Mouse (Mus musculus) heart, postnatal 0 days (tissue): Measurements from ENCODE around the gene Myo15b.

Experiments used
- CTCF ChIP-seq: IDR thresholded peaks from 2 replicates; pipeline ENCODE4 v1.5.1; 2016; ENCODE audit warnings: antibody characterized with exemption, control low read depth, low read depth
- EP300 ChIP-seq: IDR thresholded peaks from 2 replicates; pipeline ENCODE4 v1.6.1; 2016; ENCODE audit warnings: antibody characterized with exemption, low read depth

DNA sequence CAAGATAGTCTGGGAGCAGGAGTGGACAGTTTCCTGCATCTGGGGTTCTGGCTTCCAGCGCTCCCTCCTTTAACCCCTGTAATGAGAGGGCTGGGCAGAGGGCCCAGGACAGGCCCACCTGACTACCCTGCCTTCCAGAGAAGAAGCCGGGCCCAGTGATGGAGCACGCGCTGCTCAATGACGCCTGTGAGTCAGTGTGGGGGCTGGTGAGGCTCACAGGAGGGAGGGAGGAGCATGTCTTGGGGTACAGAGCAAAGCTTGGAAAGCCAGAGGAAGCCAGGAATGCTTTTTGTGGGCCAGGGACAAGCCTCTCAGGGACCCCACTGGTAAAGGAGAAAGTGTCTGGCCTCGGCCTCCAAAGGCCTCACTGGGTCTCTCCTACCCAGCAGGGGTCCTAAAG lies 3.5 kb upstream of the Myo15b start:
- TF ChIP-seq CTCF (no peak), EP300 (no peak)
